ENCODE assay signal across 8 mouse cellular contexts in genomic region chr10:57485908-57486541, GRCm38 (mm10). TPM values are rescaled to one million over a fixed set of nuclear protein-coding genes. Genes with fewer than 3 reads are reported as not detected.
DNase-seq lines count a peak whose midpoint lies in the region; ATAC-seq lines count a peak whose summit lies in the region.

TSS of gene Hsf2 (plus strand) at chr10:57486385.

- H3K4me3 ChIP-seq in lung, embryonic 16.5 days (ENCODE audit: low read length): peak within 1 kb of the TSS; percentile 89

- peak within 1 kb of the TSS; percentile 79 for H3K4me2 ChIP-seq in lung, embryonic 16.5 days (ENCODE audit: low read depth, low read length)

- no peaks in the 10 kb centered on the region for H3K27me3 ChIP-seq in lung, embryonic 16.5 days (ENCODE audit: control insufficient read depth, insufficient read depth, low read depth, low read length)

- peak; percentile 99 for ATAC-seq in hematopoietic stem cell, adult 5-6 weeks (replicated peaks in 1 of 2; ENCODE audit: insufficient read depth in 1 of 2, low FRiP score in 2 of 2, low TSS enrichment in 1 of 2, low read depth in 1 of 2, poor library complexity in 2 of 2, severe bottlenecking in 2 of 2)
- ATAC-seq in lung, embryonic 16.5 days (ENCODE audit: low read depth): peak; percentile 100

- H3K36me3 ChIP-seq in lung, embryonic 16.5 days (ENCODE audit: control insufficient read depth, insufficient read depth, low read length): no peaks in the 10 kb centered on the region

- peak; percentile 92 for DNase-seq in MEL-GATA-1-ER (ENCODE audit: extremely low read depth, low read depth)
- DNase-seq in cerebellum, adult 8-10 months: peak; percentile 94
- peak; percentile 96 for DNase-seq in forelimb bud, embryonic 11.5 days (ENCODE audit: low read depth, low spot score)
- DNase-seq in layer of hippocampus, adult 9-10 months (ENCODE audit: low spot score): peak; percentile 86
- DNase-seq in ovary, postnatal 10 days (ENCODE audit: low spot score): peak; percentile 77
- peak; percentile 91 for DNase-seq in thymus, postnatal 10 days (ENCODE audit: low spot score in 2 of 2)

- peak within 1 kb of the TSS; percentile 94 for H3K9ac ChIP-seq in lung, embryonic 16.5 days (ENCODE audit: low read length)

- no peaks in the 10 kb centered on the region for H3K9me3 ChIP-seq in lung, embryonic 16.5 days (ENCODE audit: control insufficient read depth, low read length)

- H3K4me1 ChIP-seq in lung, embryonic 16.5 days (replicated peaks; ENCODE audit: control insufficient read depth, insufficient read depth, low read length): peaks cover 8% of the 10 kb centered on the region

- peak within 1 kb of the TSS; percentile 93 for H3K27ac ChIP-seq in lung, embryonic 16.5 days (ENCODE audit: low read length)

- under 1% methylated on average over 52 of the region's 52 CpGs for WGBS in lung, embryonic 16.5 days

RNA-seq across cellular contexts. Expression of gene Hsf2, which starts in this region (rescaled TPM):
- total RNA-seq in hematopoietic stem cell, adult 5-6 weeks (2017): 33.1 and 33.5 TPM in 2 replicates
- 20.5 and 25.3 TPM in 2 replicates for polyA plus RNA-seq in lung, embryonic 16.5 days (2015; fragmentation: Nextera tagmentation; extraction: Ambion mirVana)

Comparison
In these comparisons a context has a peak if more than half of its experiments do, and no peak if none do; other contexts are left out.
1. Peak in every context shown above with its lines: DNase-seq, ATAC-seq, H3K4me3 ChIP-seq and H3K27ac ChIP-seq.